Mouse (Mus musculus) gonadal fat pad, adult 2 months (tissue): ENCODE results near the gene Fuca1. TPM values are rescaled to one million over a fixed set of nuclear protein-coding genes. Genes with fewer than 3 reads are reported as not detected.
"Not testable (repeated sequence)": the region's sequence is repeated elsewhere in the genome, so short reads cannot be mapped to it uniquely, and the experiment has no call there.

Experiments used
- DNase-seq: peaks from one replicate; pipeline ENCODE4 v3.0.0-alpha.2; 2012; ENCODE audit warnings: low read depth
- polyA plus RNA-seq: library from polyadenylated mRNA; depleted of rRNA; stranded (reverse); fragments of >200 nt; gene quantifications from 2 replicates; pipeline ENCODE4 v1.2.3, GENCODE M21; 2012

The Fuca1 gene
- polyA plus RNA-seq, 1 experiment: 134 TPM

- DNase-seq: no peak
These were observed 1.7 kb downstream of the Fuca1 start for GRCm38 (mm10) chr4:135922190-135922589.

- no peak for DNase-seq
These were observed 3.9 kb downstream of the Fuca1 start for GRCm38 (mm10) chr4:135924418-135924817.

GRCm38 (mm10) chr4:135925341-135925740 lies 4.8 kb downstream of the Fuca1 start:
- DNase-seq: no peak

- DNase-seq: no peak
These were observed 5.8 kb downstream of the Fuca1 start for GRCm38 (mm10) chr4:135926195-135926808.

- DNase-seq: no peak
These were observed 6.3 kb downstream of the Fuca1 start for GRCm38 (mm10) chr4:135926861-135927260.

- no peak for DNase-seq
These were observed 7.8 kb downstream of the Fuca1 start for GRCm38 (mm10) chr4:135928376-135928775.

GRCm38 (mm10) chr4:135929405-135929804 lies 8.9 kb downstream of the Fuca1 start:
- DNase-seq: no peak

GRCm38 (mm10) chr4:135929828-135930227 lies 9.3 kb downstream of the Fuca1 start:
- DNase-seq: no peak

- no peak for DNase-seq
These were observed 9.7 kb downstream of the Fuca1 start for GRCm38 (mm10) chr4:135930239-135930638.

GRCm38 (mm10) chr4:135931832-135932231 lies 11.3 kb downstream of the Fuca1 start:
- DNase-seq: no peak

- no peak for DNase-seq
These were observed 14.4 kb downstream of the Fuca1 start for GRCm38 (mm10) chr4:135934708-135935500.

- no peak for DNase-seq
These were observed 15.0 kb downstream of the Fuca1 start for GRCm38 (mm10) chr4:135935502-135935901.

GRCm38 (mm10) chr4:135938858-135939257 lies 18.3 kb downstream of the Fuca1 start:
- no peak for DNase-seq

GRCm38 (mm10) chr4:135941026-135941425 lies 20.5 kb downstream of the Fuca1 start:
- DNase-seq: not testable (repeated sequence)

- DNase-seq: no peak
These were observed 21.7 kb downstream of the Fuca1 start for GRCm38 (mm10) chr4:135942193-135942592.

GRCm38 (mm10) chr4:135943389-135943788 lies 22.9 kb downstream of the Fuca1 start:
- no peak for DNase-seq

- no peak for DNase-seq
These were observed 25.2 kb downstream of the Fuca1 start for GRCm38 (mm10) chr4:135945706-135946105.

GRCm38 (mm10) chr4:135946278-135946658 lies 25.7 kb downstream of the Fuca1 start, which contains the start of gene Hmgcl:
TSS of gene Hmgcl (plus strand) at chr4:135946448.
- DNase-seq: no peak

- no peak for DNase-seq
These were observed 26.2 kb downstream of the Fuca1 start for GRCm38 (mm10) chr4:135946659-135947301.

- DNase-seq: no peak
These were observed 27.6 kb downstream of the Fuca1 start for GRCm38 (mm10) chr4:135948142-135948541.

- no peak for DNase-seq
These were observed 28.9 kb downstream of the Fuca1 start for GRCm38 (mm10) chr4:135949475-135949874.

GRCm38 (mm10) chr4:135949911-135950310 lies 29.4 kb downstream of the Fuca1 start:
- DNase-seq: no peak

- no peak for DNase-seq
These were observed 29.8 kb downstream of the Fuca1 start for GRCm38 (mm10) chr4:135950365-135950764.
